Mouse (Mus musculus) thymus, postnatal 36 days (tissue): ENCODE measurements around the gene Btnl9.
"Not testable (repeated sequence)": the region's sequence is repeated elsewhere in the genome, so short reads cannot be mapped to it uniquely, and the experiment has no call there.

ENCODE experiments used
- DNase-seq, 2 experiments: peaks; one replicate each; pipeline ENCODE4 v3.0.0; 2022; ENCODE audit warnings: mixed read lengths in 2 of 2

The Btnl9 gene

GRCm38 (mm10) chr11:49176047-49176779 lies 10.7 kb downstream of the Btnl9 start:
- DNase-seq, result not testable (repeated sequence)

GRCm38 (mm10) chr11:49175345-49175744 lies 11.6 kb downstream of the Btnl9 start:
- DNase-seq, result peak; percentile 15 to 28

- DNase-seq, result no peak
These were observed 16.4 kb downstream of the Btnl9 start for GRCm38 (mm10) chr11:49170576-49170975.

- peak in 1 of 2 experiments; percentile 8 for DNase-seq
These were observed 17.9 kb downstream of the Btnl9 start for GRCm38 (mm10) chr11:49168839-49169611.

GRCm38 (mm10) chr11:49156821-49157814 lies 29.8 kb downstream of the Btnl9 start:
- no peak for DNase-seq

GRCm38 (mm10) chr11:49154077-49154476 lies 32.9 kb downstream of the Btnl9 start, which contains the start of gene Olfr1394:
Gene Olfr1394 (plus strand): TSS chr11:49154377.
- DNase-seq, result no peak

GRCm38 (mm10) chr11:49141974-49142373 lies 45.0 kb downstream of the Btnl9 start, which contains the start of gene Olfr1395:
Gene Olfr1395 (plus strand): TSS chr11:49142274.
- DNase-seq, result no peak

GRCm38 (mm10) chr11:49124169-49124568 lies 62.8 kb downstream of the Btnl9 start:
- no peak for DNase-seq

- DNase-seq, result no peak
These were observed 67.3 kb downstream of the Btnl9 start for GRCm38 (mm10) chr11:49119635-49120034.
